Mouse (Mus musculus) spleen, adult 12 weeks (tissue): ENCODE measurements around the gene Creb3.
"Not testable (repeated sequence)": the region's sequence is repeated elsewhere in the genome, so short reads cannot be mapped to it uniquely, and the experiment has no call there.

Experiments used
- DNase-seq: peaks from one replicate; pipeline ENCODE4 v3.0.0; 2022; ENCODE audit warnings: low spot score

Creb3 gene

GRCm38 (mm10) chr4:43561997-43562768 lies at the start of gene Creb3, which contains the start of gene Tln1:
TSS of gene Creb3 (plus strand) at chr4:43562332.
TSS of gene Tln1 (minus strand) at chr4:43562691.
- DNase-seq = peak; percentile 90

- DNase-seq = no peak
These were observed 49.5 kb upstream of the Creb3 start for GRCm38 (mm10) chr4:43512653-43513052.

GRCm38 (mm10) chr4:43513300-43513699 lies 48.8 kb upstream of the Creb3 start:
- DNase-seq = no peak

- no peak for DNase-seq
These were observed 48.3 kb upstream of the Creb3 start for GRCm38 (mm10) chr4:43513791-43514190.

GRCm38 (mm10) chr4:43515764-43516708 lies 46.1 kb upstream of the Creb3 start:
- no peak for DNase-seq

- no peak for DNase-seq
These were observed 42.6 kb upstream of the Creb3 start for GRCm38 (mm10) chr4:43519551-43519950.

GRCm38 (mm10) chr4:43519956-43520355 lies 42.2 kb upstream of the Creb3 start:
- peak; percentile 73 for DNase-seq

GRCm38 (mm10) chr4:43527880-43528279 lies 34.3 kb upstream of the Creb3 start:
- no peak for DNase-seq

GRCm38 (mm10) chr4:43528487-43528886 lies 33.6 kb upstream of the Creb3 start:
- DNase-seq = no peak

GRCm38 (mm10) chr4:43530081-43530501 lies 32.0 kb upstream of the Creb3 start:
- no peak for DNase-seq

GRCm38 (mm10) chr4:43530581-43530980 lies 31.6 kb upstream of the Creb3 start:
- peak; percentile 70 for DNase-seq

- DNase-seq = no peak
These were observed 28.9 kb upstream of the Creb3 start for GRCm38 (mm10) chr4:43533270-43533669.

GRCm38 (mm10) chr4:43535628-43536027 lies 26.5 kb upstream of the Creb3 start:
- no peak for DNase-seq

- no peak for DNase-seq
These were observed 26.1 kb upstream of the Creb3 start for GRCm38 (mm10) chr4:43536031-43536430.

- no peak for DNase-seq
These were observed 20.1 kb upstream of the Creb3 start for GRCm38 (mm10) chr4:43542044-43542443.

GRCm38 (mm10) chr4:43546375-43547047 lies 15.6 kb upstream of the Creb3 start:
- no peak for DNase-seq

GRCm38 (mm10) chr4:43547160-43547559 lies 15.0 kb upstream of the Creb3 start:
- DNase-seq = no peak

- DNase-seq = no peak
These were observed 13.1 kb upstream of the Creb3 start for GRCm38 (mm10) chr4:43549055-43549454.

- not testable (repeated sequence) for DNase-seq
These were observed 10.3 kb upstream of the Creb3 start for GRCm38 (mm10) chr4:43551854-43552253.

- DNase-seq = no peak
These were observed 9.7 kb upstream of the Creb3 start for GRCm38 (mm10) chr4:43552437-43552836.

- DNase-seq = no peak
These were observed 8.2 kb upstream of the Creb3 start for GRCm38 (mm10) chr4:43553891-43554290.

- DNase-seq = no peak
These were observed 6.2 kb upstream of the Creb3 start for GRCm38 (mm10) chr4:43555926-43556325.
